Mouse (Mus musculus): ENCODE data around the gene Mt4. TPM values are rescaled to one million over a fixed set of nuclear protein-coding genes. Genes with fewer than 3 reads are reported as not detected.

Mt4 gene
- polyA plus RNA-seq (2015; fragmentation: Nextera tagmentation; extraction: Ambion mirVana) = not detected in 2 replicates

GRCm38 (mm10) chr8:94136933-94137332 lies at the start of gene Mt4:
Mt4 (plus strand) TSS chr8:94137197.
- no peaks in the 10 kb centered on the region for H3K9me3 ChIP-seq
- no peak within 1 kb of the TSS for H3K4me3 ChIP-seq (replicated peaks)
- H3K27me3 ChIP-seq = no peaks in the 10 kb centered on the region
- H3K4me2 ChIP-seq (replicated peaks) = no peak within 1 kb of the TSS
- no peaks in the 10 kb centered on the region for H3K4me1 ChIP-seq (replicated peaks)
- ATAC-seq = no peak
- no peaks in the 10 kb centered on the region for H3K36me3 ChIP-seq
- 64% methylated on average over 6 of the region's 6 CpGs for WGBS
- no peak within 1 kb of the TSS for H3K27ac ChIP-seq
- no peak within 1 kb of the TSS for H3K9ac ChIP-seq (replicated peaks)

- Histone ChIP-seq H3K4me3 (replicated peaks) (no peak overlapping the region), H3K36me3 (peaks cover 51% of the 10 kb centered on the region), H3K4me2 (replicated peaks) (no peak overlapping the region), H3K9me3 (no peaks in the 10 kb centered on the region), H3K4me1 (replicated peaks) (no peaks in the 10 kb centered on the region), H3K27me3 (no peaks in the 10 kb centered on the region), H3K27ac (no peak overlapping the region), H3K9ac (replicated peaks) (no peak overlapping the region)
- whole genome bisulfite sequencing = 84% methylated on average over 9 of the region's 9 CpGs
- ATAC-seq = no peak
Measured at GRCm38 (mm10) chr8:94087964-94088363, 49.0 kb upstream of the Mt4 start.

GRCm38 (mm10) chr8:94089715-94090114 lies 47.3 kb upstream of the Mt4 start:
- Histone ChIP-seq H3K4me1 (replicated peaks) (no peaks in the 10 kb centered on the region), H3K4me3 (replicated peaks) (no peak overlapping the region), H3K36me3 (peaks cover 42% of the 10 kb centered on the region), H3K27me3 (no peaks in the 10 kb centered on the region), H3K27ac (no peak overlapping the region), H3K9ac (replicated peaks) (no peak overlapping the region), H3K4me2 (replicated peaks) (no peak overlapping the region), H3K9me3 (no peaks in the 10 kb centered on the region)
- 55% methylated on average over 6 of the region's 6 CpGs for WGBS
- no peak for ATAC-seq

GRCm38 (mm10) chr8:94092848-94093247 lies 44.1 kb upstream of the Mt4 start:
- 88% methylated on average over 9 of the region's 9 CpGs for WGBS
- ATAC-seq = no peak
- Histone ChIP-seq H3K27me3 (no peaks in the 10 kb centered on the region), H3K27ac (no peak overlapping the region), H3K36me3 (peaks cover 10% of the 10 kb centered on the region), H3K9me3 (no peaks in the 10 kb centered on the region), H3K9ac (replicated peaks) (no peak overlapping the region), H3K4me3 (replicated peaks) (no peak overlapping the region), H3K4me2 (replicated peaks) (no peak overlapping the region), H3K4me1 (replicated peaks) (peaks cover 15% of the 10 kb centered on the region)

- Histone ChIP-seq H3K36me3 (peaks cover 2% of the 10 kb centered on the region), H3K4me1 (replicated peaks) (peaks cover 19% of the 10 kb centered on the region), H3K4me3 (replicated peaks) (no peak overlapping the region), H3K27me3 (no peaks in the 10 kb centered on the region), H3K9me3 (no peaks in the 10 kb centered on the region), H3K9ac (replicated peaks) (no peak overlapping the region), H3K27ac (no peak overlapping the region), H3K4me2 (replicated peaks) (no peak overlapping the region)
- WGBS = 84% methylated on average over 6 of the region's 6 CpGs
- ATAC-seq = no peak
Measured at GRCm38 (mm10) chr8:94094281-94094680, 42.7 kb upstream of the Mt4 start.

- H3K27ac ChIP-seq = peak within 1 kb of the TSS; percentile 97
- H3K9me3 ChIP-seq = no peaks in the 10 kb centered on the region
- peaks cover 22% of the 10 kb centered on the region for H3K4me1 ChIP-seq (replicated peaks)
- H3K4me3 ChIP-seq (replicated peaks) = peak within 1 kb of the TSS; percentile 58
- peak within 1 kb of the TSS; percentile 64 for H3K4me2 ChIP-seq (replicated peaks)
- H3K27me3 ChIP-seq = no peaks in the 10 kb centered on the region
- H3K9ac ChIP-seq (replicated peaks) = peak within 1 kb of the TSS; percentile 76
- no peaks in the 10 kb centered on the region for H3K36me3 ChIP-seq
- WGBS = 1% methylated on average over 61 of the region's 61 CpGs
- peak; percentile 99 for ATAC-seq
Measured at GRCm38 (mm10) chr8:94098081-94098974, 38.7 kb upstream of the Mt4 start, which contains the start of gene Bbs2. Bbs2 (minus strand) TSS chr8:94098928.

- Histone ChIP-seq H3K9ac (replicated peaks) (peak overlapping the region; percentile 74; the same call in 1 of the 2 replicates), H3K27ac (peak overlapping the region; percentile 97), H3K9me3 (no peaks in the 10 kb centered on the region), H3K4me1 (replicated peaks) (peaks cover 22% of the 10 kb centered on the region), H3K4me3 (replicated peaks) (peak overlapping the region; percentile 58), H3K27me3 (no peaks in the 10 kb centered on the region), H3K36me3 (no peaks in the 10 kb centered on the region), H3K4me2 (replicated peaks) (peak overlapping the region; percentile 64)
- no peak for ATAC-seq
- WGBS = 47% methylated on average over 4 of the region's 4 CpGs
Measured at GRCm38 (mm10) chr8:94098996-94099395, 38.0 kb upstream of the Mt4 start.

GRCm38 (mm10) chr8:94104146-94104545 lies 32.9 kb upstream of the Mt4 start:
- ATAC-seq = no peak
- Histone ChIP-seq H3K36me3 (no peaks in the 10 kb centered on the region), H3K4me1 (replicated peaks) (peaks cover 3% of the 10 kb centered on the region), H3K27me3 (no peaks in the 10 kb centered on the region), H3K4me3 (replicated peaks) (no peak overlapping the region), H3K4me2 (replicated peaks) (no peak overlapping the region), H3K9ac (replicated peaks) (no peak overlapping the region), H3K27ac (no peak overlapping the region), H3K9me3 (no peaks in the 10 kb centered on the region)
- WGBS = 61% methylated on average over 5 of the region's 5 CpGs

- Histone ChIP-seq H3K27ac (no peak overlapping the region), H3K36me3 (no peaks in the 10 kb centered on the region), H3K9ac (replicated peaks) (no peak overlapping the region), H3K4me3 (replicated peaks) (no peak overlapping the region), H3K9me3 (no peaks in the 10 kb centered on the region), H3K4me1 (replicated peaks) (no peaks in the 10 kb centered on the region), H3K27me3 (no peaks in the 10 kb centered on the region), H3K4me2 (replicated peaks) (no peak overlapping the region)
- WGBS = 93% methylated on average over 3 of the region's 3 CpGs
- ATAC-seq = no peak
Measured at GRCm38 (mm10) chr8:94107871-94108270, 29.1 kb upstream of the Mt4 start.

- H3K27ac ChIP-seq = no peak overlapping the region
- H3K4me3 ChIP-seq (replicated peaks) = no peak overlapping the region
- no peaks in the 10 kb centered on the region for H3K9me3 ChIP-seq
- no peak overlapping the region for H3K9ac ChIP-seq (replicated peaks)
- H3K4me1 ChIP-seq (replicated peaks) = no peaks in the 10 kb centered on the region
- no peaks in the 10 kb centered on the region for H3K27me3 ChIP-seq
- no peak for ATAC-seq
- H3K36me3 ChIP-seq = no peaks in the 10 kb centered on the region
- no peak overlapping the region for H3K4me2 ChIP-seq (replicated peaks)
- WGBS = 69% methylated on average over 6 of the region's 6 CpGs
Measured at GRCm38 (mm10) chr8:94109396-94109795, 27.6 kb upstream of the Mt4 start.

- 80% methylated on average over 5 of the region's 5 CpGs for WGBS
Measured at GRCm38 (mm10) chr8:94109835-94110234, 27.2 kb upstream of the Mt4 start.

GRCm38 (mm10) chr8:94110526-94111177 lies 26.3 kb upstream of the Mt4 start:
- Histone ChIP-seq H3K4me3 (replicated peaks) (no peak overlapping the region), H3K27me3 (no peaks in the 10 kb centered on the region), H3K36me3 (no peaks in the 10 kb centered on the region), H3K27ac (no peak overlapping the region), H3K4me2 (replicated peaks) (no peak overlapping the region), H3K4me1 (replicated peaks) (no peaks in the 10 kb centered on the region), H3K9ac (replicated peaks) (no peak overlapping the region), H3K9me3 (no peaks in the 10 kb centered on the region)
- ATAC-seq = no peak
- WGBS = 77% methylated on average over 6 of the region's 6 CpGs

More at GRCm38 (mm10) chr8:94109835-94110234, 27.2 kb upstream of the Mt4 start:
- H3K9me3 ChIP-seq = no peaks in the 10 kb centered on the region
- no peaks in the 10 kb centered on the region for H3K4me1 ChIP-seq (replicated peaks)
- H3K4me2 ChIP-seq (replicated peaks) = no peak overlapping the region
- no peak overlapping the region for H3K4me3 ChIP-seq (replicated peaks)
- H3K9ac ChIP-seq (replicated peaks) = no peak overlapping the region
- H3K36me3 ChIP-seq = no peaks in the 10 kb centered on the region
- H3K27me3 ChIP-seq = no peaks in the 10 kb centered on the region
- H3K27ac ChIP-seq = no peak overlapping the region
- no peak for ATAC-seq

Measured in midbrain, embryonic 13.5 days (tissue).